Mouse (Mus musculus) CH12F3 (cell line): ENCODE measurements around the gene Lrfn1.

Experiments used
- in situ Hi-C: fragments of 300-500 bp; cut with MboI; formaldehyde crosslinking; loops from 2 replicates; pipeline ENCODE4 v1.14.3; 2020; ENCODE audit warnings: low sequenced_read_pairs

Lrfn1 gene

GRCm38 (mm10) chr7:28451531-28452360 lies at the start of gene Lrfn1:
Gene Lrfn1, plus strand, starts transcription at chr7:28451980.
- in situ Hi-C loops: no loop called here

- in situ Hi-C loops: no loop called here
These were observed 40.8 kb upstream of the Lrfn1 start for GRCm38 (mm10) chr7:28410841-28411475.

- in situ Hi-C loops: no loop called here
These were observed 39.0 kb upstream of the Lrfn1 start for GRCm38 (mm10) chr7:28412826-28413225.

- in situ Hi-C loops: no loop called here
These were observed 34.4 kb upstream of the Lrfn1 start for GRCm38 (mm10) chr7:28417368-28417767.

- in situ Hi-C loops: no loop called here
These were observed 33.6 kb upstream of the Lrfn1 start for GRCm38 (mm10) chr7:28418096-28418670.

- in situ Hi-C loops: no loop called here
These were observed 32.4 kb upstream of the Lrfn1 start for GRCm38 (mm10) chr7:28419416-28419815.

- in situ Hi-C loops: no loop called here
These were observed 28.8 kb upstream of the Lrfn1 start for GRCm38 (mm10) chr7:28423018-28423417.

- in situ Hi-C loops: no loop called here
These were observed 24.0 kb upstream of the Lrfn1 start for GRCm38 (mm10) chr7:28427738-28428137.

- in situ Hi-C loops: no loop called here
These were observed 21.3 kb upstream of the Lrfn1 start for GRCm38 (mm10) chr7:28430512-28430911.

- in situ Hi-C loops: no loop called here
These were observed 19.5 kb upstream of the Lrfn1 start for GRCm38 (mm10) chr7:28432252-28432651.

GRCm38 (mm10) chr7:28435660-28436259 lies 16.0 kb upstream of the Lrfn1 start:
- in situ Hi-C loops: no loop called here

- in situ Hi-C loops: no loop called here
These were observed 15.4 kb upstream of the Lrfn1 start for GRCm38 (mm10) chr7:28436271-28436904.

GRCm38 (mm10) chr7:28436932-28437570 lies 14.7 kb upstream of the Lrfn1 start, which contains the start of gene Gmfg:
Gene Gmfg, plus strand, starts transcription at chr7:28437447.
- in situ Hi-C loops: no loop called here

- in situ Hi-C loops: no loop called here
These were observed 13.8 kb upstream of the Lrfn1 start for GRCm38 (mm10) chr7:28437964-28438363.

GRCm38 (mm10) chr7:28438771-28439170 lies 13.0 kb upstream of the Lrfn1 start:
- in situ Hi-C loops: no loop called here

GRCm38 (mm10) chr7:28440739-28441138 lies 11.0 kb upstream of the Lrfn1 start:
- in situ Hi-C loops: no loop called here

- in situ Hi-C loops: no loop called here
These were observed 9.8 kb upstream of the Lrfn1 start for GRCm38 (mm10) chr7:28441776-28442485.

GRCm38 (mm10) chr7:28442688-28443087 lies 9.1 kb upstream of the Lrfn1 start:
- in situ Hi-C loops: no loop called here

GRCm38 (mm10) chr7:28444344-28444974 lies 7.3 kb upstream of the Lrfn1 start:
- in situ Hi-C loops: no loop called here
